Mouse (Mus musculus): ENCODE measurements around the gene Pbx3. TPM values are rescaled to one million over a fixed set of nuclear protein-coding genes. Genes with fewer than 3 reads are reported as not detected.

Pbx3 gene
- total RNA-seq, 2 experiments from 2014 or later = 10.5 to 19.7 TPM

DNA sequence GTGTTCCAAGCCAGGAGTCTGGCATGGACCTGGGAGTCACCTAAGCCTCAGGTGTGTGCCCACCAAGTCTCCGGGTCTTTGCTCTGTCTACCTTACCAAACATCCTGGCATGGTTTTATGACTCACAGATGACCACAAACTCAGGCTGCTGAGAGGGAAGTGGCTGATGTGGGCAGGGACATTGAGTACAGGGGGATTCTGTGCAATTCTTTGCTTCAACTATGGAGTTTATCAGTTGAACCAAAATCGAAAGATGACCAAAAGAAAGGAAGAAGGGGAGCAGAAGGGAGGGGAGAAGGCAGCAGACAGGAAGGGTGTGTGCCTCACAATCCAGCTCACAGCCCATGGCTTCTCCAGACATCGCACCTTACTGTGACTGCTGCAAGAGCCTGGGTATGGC is 210.5 kb downstream of the Pbx3 start:
- no peak for DNase-seq (ENCODE audit: low spot score in 2 of 2)
- intact Hi-C loops (cut with DNase I) = no loop called here

DNA sequence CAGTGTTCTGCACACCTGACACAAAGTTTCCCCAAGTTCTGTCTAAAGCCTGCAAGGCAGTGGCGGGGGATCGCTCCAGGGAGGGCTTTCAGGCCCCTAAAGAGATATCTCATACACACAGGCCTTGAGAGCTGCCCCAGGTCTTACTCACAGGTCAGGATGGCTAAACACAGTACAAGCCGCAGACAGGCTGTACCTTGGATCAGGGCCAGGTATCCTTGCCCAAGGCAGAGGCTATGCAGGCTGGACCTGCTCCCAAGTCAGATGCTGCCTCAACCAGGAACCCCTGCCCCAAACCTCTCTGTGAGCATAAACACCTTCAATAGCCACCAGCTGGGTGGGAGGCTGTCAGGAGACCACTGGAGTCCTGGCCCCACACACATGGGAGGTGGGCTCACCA is 215.2 kb downstream of the Pbx3 start:
- no peak for DNase-seq (ENCODE audit: low spot score in 2 of 2)
- intact Hi-C loops (cut with DNase I) = no loop called here

DNA sequence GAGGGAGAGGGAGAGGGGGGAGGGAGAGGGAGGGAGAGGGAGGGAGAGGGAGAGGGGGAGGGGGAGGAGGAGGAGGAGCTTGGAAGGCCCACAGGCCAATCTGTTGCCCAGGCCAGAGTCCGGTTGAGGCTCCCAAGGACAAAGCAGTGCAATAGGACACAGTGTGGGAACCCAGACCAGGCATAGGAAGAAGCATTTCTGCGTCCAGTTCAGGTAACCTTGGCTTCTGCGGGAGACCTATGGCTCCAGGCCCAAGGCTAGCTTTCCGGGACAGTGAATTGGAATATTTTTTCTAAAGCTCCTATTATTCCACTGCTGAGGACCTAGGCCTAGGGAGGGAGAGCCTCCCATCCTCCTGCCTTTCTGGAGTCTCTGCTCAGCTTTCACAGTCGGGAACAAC is 218.1 kb downstream of the Pbx3 start:
- intact Hi-C loops (cut with DNase I) = no loop called here
- no peak for DNase-seq (ENCODE audit: low spot score in 2 of 2)

DNA sequence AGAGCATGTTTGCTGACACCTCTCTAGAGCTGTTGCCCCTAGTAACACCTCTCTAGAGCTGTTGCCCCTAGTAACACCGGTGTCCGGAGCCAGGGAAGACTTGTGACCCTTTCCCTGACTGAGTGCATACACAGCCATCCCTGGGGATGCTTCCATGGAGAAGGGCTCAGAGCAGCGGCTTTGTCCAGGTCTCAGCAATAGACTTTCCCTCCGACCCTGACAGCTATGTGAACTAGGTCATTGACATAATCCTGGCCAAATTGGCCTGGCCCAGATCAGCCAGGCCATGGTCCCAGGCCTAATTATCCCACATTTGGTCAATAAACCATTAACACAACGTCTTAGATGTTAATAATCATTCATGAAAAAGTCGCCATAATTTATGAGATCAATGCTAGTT is 219.6 kb downstream of the Pbx3 start:
- no peak for DNase-seq (ENCODE audit: low spot score in 2 of 2)
- intact Hi-C loops (cut with DNase I) = no loop called here

DNA sequence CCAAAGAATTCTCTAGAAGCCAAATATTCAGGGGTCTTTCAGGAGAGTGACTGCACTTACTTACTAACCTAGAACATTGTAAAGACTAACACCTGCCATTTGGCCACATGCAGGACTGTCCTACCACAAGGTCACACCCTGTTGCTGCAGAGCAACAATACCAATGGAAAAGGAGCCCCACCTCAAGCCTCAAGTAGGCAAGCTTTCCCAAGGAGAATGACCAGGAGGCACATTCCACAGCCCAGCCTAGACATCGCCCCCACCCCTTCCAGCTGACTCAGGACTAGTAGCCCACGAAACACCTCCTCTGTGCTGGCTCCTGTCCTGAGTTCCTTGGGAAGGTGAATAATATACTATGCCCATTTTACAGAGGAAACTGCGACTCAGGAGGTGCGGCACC is 222.4 kb downstream of the Pbx3 start:
- no peak for DNase-seq (ENCODE audit: low spot score in 2 of 2)
- intact Hi-C loops (cut with DNase I) = no loop called here

DNA sequence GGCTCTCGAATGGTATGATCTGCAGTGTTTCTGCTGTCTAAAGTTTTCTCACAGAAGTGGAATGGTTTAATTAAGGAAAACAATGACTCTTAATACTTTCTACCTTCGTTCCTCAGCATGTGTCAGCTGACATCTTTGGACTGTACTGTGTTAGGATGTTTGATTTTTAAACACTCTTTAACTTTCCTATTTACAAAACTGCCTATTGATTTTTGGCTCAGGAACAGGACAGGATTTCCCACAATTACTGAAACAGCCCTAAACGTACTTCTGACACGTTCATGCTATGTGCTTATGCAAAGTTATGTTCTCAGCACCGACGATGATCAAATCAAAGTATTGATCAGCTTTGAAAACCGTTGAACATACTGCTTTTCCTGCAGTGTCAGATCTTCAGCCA is 224.7 kb downstream of the Pbx3 start:
- no peak for DNase-seq (ENCODE audit: low spot score in 2 of 2)
- intact Hi-C loops (cut with DNase I) = no loop called here

DNA sequence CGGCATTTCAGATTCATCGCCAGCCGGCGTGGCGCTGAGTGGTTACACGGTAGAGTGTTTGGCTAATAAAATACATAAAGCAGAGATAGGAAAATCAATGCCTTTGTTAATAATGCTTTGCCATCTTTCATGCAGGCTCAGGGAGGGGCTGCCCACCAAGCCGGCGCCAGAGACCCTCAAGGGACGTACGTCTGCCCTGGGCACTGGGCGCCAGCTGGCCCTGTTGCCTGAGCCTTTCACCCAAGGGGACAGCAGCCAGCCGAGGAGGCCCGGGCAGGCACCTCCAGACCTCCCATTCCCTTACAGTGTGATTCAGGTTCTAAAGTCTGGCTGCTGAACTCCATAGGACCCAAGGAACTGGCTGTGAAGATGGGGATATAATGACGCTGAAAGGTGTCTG is 225.5 kb downstream of the Pbx3 start:
- intact Hi-C loops (cut with DNase I) = no loop called here
- no peak for DNase-seq (ENCODE audit: low spot score in 2 of 2)

DNA sequence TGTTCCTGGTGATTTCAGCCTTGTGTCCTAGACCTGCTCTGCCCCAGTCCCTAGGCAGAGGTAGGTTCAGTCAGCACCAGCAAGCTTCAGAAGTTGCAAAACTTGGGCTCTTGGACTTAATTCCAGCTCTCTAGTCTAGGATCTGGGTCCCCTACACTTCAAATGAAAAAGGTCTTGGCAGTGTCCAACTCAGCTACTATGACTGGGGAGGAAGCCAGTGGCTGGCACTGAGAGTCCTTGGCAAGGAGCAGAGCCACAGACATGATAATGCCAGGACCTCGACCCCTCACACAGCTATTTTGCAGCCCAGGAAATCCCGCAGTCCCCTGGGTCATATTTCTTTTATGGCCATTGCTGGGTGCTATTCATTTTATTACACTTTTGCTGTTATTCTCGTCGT is 225.9 kb downstream of the Pbx3 start:
- DNase-seq (ENCODE audit: low spot score in 2 of 2) = no peak
- intact Hi-C loops (cut with DNase I) = no loop called here

DNA sequence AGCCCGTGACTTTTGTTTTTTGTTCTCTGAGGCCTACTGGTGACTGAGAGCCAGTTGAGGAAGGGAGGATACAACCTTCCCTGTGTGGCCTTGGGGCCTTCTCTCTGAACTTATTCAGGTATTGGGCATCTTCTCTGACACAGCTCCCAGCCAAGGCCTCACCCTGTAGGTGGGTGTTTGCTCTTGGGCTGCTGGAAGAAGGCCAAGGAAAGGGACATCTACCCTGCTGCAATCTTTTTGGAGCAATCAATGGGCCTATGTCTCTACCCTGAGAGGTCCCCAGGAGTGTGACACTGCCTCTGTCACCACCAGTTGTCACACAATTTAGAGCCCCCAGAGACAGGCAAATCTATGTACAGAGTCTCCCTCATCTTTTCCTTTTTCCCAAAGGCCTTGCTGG is 226.5 kb downstream of the Pbx3 start:
- intact Hi-C loops (cut with DNase I) = no loop called here
- DNase-seq (ENCODE audit: low spot score in 2 of 2) = no peak

DNA sequence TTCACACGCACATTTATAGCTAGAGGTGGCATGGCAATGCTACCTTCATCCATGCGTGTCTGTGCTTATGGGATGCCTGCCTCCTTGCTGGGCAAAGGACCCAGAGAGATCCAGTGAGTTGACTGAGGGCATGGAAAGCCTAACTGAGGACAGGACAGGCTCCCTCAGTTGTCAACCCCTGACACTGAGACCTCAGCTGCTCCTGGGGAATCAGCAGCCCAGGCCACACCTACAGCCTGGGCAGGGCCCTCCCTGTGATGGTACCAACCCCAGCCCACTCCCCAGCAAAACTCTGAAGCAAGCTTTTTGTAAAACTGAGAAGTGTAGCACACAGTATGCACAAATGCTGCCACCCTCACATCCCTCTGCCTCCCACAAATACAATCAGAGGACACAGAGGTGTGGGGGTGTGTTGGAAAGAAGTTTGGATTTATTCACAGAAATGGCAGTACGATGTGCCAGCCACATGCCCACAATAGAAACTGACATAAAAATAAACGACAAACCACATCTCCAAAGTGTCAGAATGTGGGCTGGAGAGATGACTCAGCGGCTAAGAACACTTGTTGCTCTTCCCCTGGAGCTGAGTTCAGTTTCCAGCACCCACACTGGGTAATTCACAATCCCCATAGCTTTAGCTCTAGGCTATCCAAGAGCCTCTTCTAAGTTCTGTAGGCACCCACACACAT is 233.3 kb downstream of the Pbx3 start:
- DNase-seq (ENCODE audit: low spot score in 2 of 2) = peak; percentile 60 to 73
- intact Hi-C loops (cut with DNase I) = no loop called here

DNA sequence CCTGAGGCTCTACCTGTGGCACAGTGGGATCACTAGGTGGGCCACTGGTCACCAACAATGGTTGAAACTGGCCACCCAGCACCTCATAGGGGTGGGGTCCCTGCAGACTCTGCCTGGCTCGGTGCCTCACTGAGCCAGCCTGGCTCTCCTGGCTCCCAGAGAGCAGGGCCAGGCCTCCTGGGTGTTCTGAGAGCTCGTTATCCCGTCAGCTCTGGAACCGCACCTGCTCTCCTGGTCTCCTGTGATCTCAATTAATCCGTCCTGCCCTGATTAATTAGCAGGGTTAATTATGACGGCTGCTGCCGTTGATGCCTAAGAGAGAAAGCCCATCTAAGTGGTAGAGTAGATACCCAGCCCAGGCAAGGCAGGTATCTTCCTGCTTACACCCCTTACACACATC is 237.6 kb downstream of the Pbx3 start:
- intact Hi-C loops (cut with DNase I) = no loop called here
- DNase-seq (ENCODE audit: low spot score in 2 of 2) = no peak

DNA sequence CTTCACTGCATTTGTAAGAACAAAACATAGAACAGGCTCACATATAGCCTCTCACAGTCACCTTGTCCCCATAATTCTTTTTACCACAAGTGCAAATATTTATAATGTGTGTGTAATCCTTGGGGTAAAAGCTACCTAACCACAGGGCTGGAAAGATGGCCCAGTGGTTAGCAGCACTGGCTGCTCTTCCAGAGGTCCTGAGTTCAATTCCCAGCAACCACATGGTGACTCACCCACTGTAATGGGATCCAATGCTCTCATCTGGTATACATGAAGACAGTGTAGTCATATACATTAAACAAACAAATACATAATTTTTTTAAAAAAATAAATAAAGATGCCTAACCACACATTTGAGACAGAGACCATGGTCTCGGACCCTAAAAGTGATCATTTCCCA is 240.2 kb downstream of the Pbx3 start:
- intact Hi-C loops (cut with DNase I) = no loop called here
- DNase-seq (ENCODE audit: low spot score in 2 of 2) = no peak

DNA sequence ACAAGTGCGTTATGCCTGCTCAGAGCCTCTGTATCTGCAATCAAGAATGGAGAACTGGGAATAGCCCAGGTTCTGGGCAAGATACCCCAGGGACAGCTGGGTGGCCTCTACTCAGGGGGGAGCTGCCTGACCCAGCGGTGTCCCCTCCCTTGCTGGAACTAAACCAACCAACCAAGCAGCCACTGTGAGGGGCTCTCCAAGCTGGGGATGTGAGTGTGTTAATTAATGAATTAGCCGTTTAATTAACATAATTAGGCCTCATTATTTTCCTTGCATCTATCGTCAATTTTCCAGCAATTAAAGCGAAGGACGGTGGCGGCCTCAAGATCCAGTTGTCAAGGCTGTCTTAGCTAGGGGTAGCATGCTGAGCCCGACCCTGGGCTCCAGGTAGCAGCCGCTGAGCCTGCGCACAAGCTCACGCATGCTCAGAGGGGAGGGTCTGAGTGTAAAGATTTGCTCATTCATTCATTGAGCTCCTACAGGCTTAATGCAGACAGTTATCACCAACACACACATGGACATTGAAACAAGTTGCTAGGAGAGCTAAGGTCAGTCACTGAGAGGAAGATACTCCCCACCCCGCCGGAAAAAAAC is 243.2 kb downstream of the Pbx3 start:
- DNase-seq (ENCODE audit: low spot score in 2 of 2) = no peak
- intact Hi-C loops (cut with DNase I) = no loop called here

DNA sequence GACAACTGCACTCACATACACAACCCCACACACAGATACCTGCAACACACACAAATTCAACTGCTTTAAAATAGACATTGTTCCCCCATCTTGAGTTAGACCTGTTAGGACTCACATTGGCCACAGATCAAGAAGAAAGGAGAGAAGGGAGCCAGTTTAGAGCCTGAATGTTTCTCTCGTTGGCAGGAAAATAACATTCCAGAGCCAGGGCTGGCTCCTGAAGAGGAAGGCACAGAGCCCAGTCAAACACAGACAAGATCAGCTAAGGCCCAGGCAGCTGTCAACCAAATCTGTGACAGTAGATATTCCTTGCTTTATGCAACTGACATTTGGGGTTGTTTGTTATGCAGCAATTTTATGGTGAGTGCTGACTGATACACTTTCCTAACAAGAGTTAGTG is 245.1 kb downstream of the Pbx3 start:
- intact Hi-C loops (cut with DNase I) = no loop called here
- DNase-seq (ENCODE audit: low spot score in 2 of 2) = no peak

DNA sequence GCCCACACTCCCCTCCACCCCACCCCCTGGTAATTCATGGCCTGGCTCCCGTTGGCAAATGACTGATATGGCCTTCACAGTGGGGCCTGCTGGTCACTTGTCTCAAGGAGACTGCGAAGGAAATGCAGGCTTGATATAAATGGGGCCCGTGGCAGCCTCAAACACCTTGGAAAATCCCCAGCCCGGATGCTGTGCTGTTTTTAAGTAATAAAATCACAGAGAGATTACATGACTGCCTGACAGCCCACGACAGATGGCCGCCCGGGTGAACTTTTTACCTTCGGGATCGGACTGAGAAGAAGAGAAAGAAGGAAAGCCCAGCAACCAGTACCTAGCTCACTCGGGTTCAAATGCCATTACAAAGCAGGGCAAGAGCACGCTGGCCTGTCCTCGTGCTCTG is 249.0 kb downstream of the Pbx3 start:
- intact Hi-C loops (cut with DNase I) = no loop called here
- DNase-seq (ENCODE audit: low spot score in 2 of 2) = no peak

Other genes starting within 250 kb of the Pbx3 start
- gene Mapkap1, start 33.6 kb upstream of the Pbx3 start, total RNA-seq (2021) = 10 to 100 TPM; 65.2 to 67.8 TPM

All from left cerebral cortex, postnatal 36 days (tissue).